Mouse (Mus musculus) left cerebral cortex, postnatal 4 days (tissue): ENCODE results near the gene Klra17. TPM values are rescaled to one million over a fixed set of nuclear protein-coding genes. Genes with fewer than 3 reads are reported as not detected.
"Not testable (repeated sequence)": the region's sequence is repeated elsewhere in the genome, so short reads cannot be mapped to it uniquely, and the experiment has no call there.

ENCODE experiments used
- DNase-seq: peaks from one replicate; pipeline ENCODE4 v3.0.0-alpha.2; 2022
- intact Hi-C: fragments of 180-260 bp; cut with DNase I; formaldehyde crosslinking; loops from one replicate; pipeline ENCODE4 v1.15.1; 2025
- total RNA-seq, 2 experiments: library from RNA; stranded (reverse); gene quantifications; 2 replicates each; pipeline ENCODE4 v1.2.3; 2021

The Klra17 gene
- not detected for total RNA-seq

- intact Hi-C loops: no loop called here
- no peak for DNase-seq
Observed at GRCm38 (mm10) chr6:129876549-129876948, at the start of gene Klra17. Gene Klra17 (minus strand): TSS chr6:129876672.

GRCm38 (mm10) chr6:129917476-129917946 lies 41.0 kb upstream of the Klra17 start, which contains the start of gene Klra5:
Gene Klra5 (minus strand): TSS chr6:129917650.
- DNase-seq, intact Hi-C loops: not testable (repeated sequence)

GRCm38 (mm10) chr6:129916996-129917395 lies 40.5 kb upstream of the Klra17 start:
- DNase-seq: no peak
- intact Hi-C loops: no loop called here

GRCm38 (mm10) chr6:129882525-129882924 lies 6.1 kb upstream of the Klra17 start:
- intact Hi-C loops: no loop called here

GRCm38 (mm10) chr6:129862349-129862748 lies 14.1 kb downstream of the Klra17 start, which contains the start of gene Gm17631:
Gene Gm17631 (plus strand): TSS chr6:129862649.
- intact Hi-C loops, DNase-seq: not testable (repeated sequence)

More at GRCm38 (mm10) chr6:129882525-129882924, 6.1 kb upstream of the Klra17 start:
- DNase-seq: no peak

- intact Hi-C loops: no loop called here
- no peak for DNase-seq
Observed at GRCm38 (mm10) chr6:129825559-129825958, 50.9 kb downstream of the Klra17 start.

GRCm38 (mm10) chr6:129824004-129824403 lies 52.5 kb downstream of the Klra17 start:
- intact Hi-C loops: no loop called here
- no peak for DNase-seq

- no peak for DNase-seq
- intact Hi-C loops: loop anchor here (2.0 kb wide), 1 partner anchor 33 kb away; the partner anchor contains the start of gene Gm156
Observed at GRCm38 (mm10) chr6:129817731-129818130, 58.7 kb downstream of the Klra17 start.

- intact Hi-C loops: loop anchor here (2.0 kb wide), 1 partner anchor 35 kb away; no protein-coding TSS in a partner anchor
- DNase-seq: not testable (repeated sequence)
Observed at GRCm38 (mm10) chr6:129784170-129784569, 92.3 kb downstream of the Klra17 start, which contains the start of gene Gm156. Gene Gm156 (minus strand): TSS chr6:129784270.

Other genes with a start within 250 kb of the Klra17 start
- gene Klrc3, start 233.3 kb downstream of the Klra17 start, total RNA-seq: not detected
- not detected for gene Klrc2, start 216.0 kb downstream of the Klra17 start, total RNA-seq
- not detected for gene Klrc1, start 197.7 kb downstream of the Klra17 start, total RNA-seq
- not detected for gene Klri1, start 159.5 kb downstream of the Klra17 start, total RNA-seq
- not detected for gene Klri2, start 136.2 kb downstream of the Klra17 start, total RNA-seq
- gene Gm156, start 92.4 kb downstream of the Klra17 start, total RNA-seq: not detected
- not detected for gene Gm17631, start 14.0 kb downstream of the Klra17 start, total RNA-seq
- not detected for gene Klra5, start 41.0 kb upstream of the Klra17 start, total RNA-seq
- gene Klra6, start 150.3 kb upstream of the Klra17 start, total RNA-seq: not detected
- gene Klra4, start 190.6 kb upstream of the Klra17 start, total RNA-seq: not detected